20 mouse cellular contexts compared by ENCODE assay signal in the genomic region with DNA sequence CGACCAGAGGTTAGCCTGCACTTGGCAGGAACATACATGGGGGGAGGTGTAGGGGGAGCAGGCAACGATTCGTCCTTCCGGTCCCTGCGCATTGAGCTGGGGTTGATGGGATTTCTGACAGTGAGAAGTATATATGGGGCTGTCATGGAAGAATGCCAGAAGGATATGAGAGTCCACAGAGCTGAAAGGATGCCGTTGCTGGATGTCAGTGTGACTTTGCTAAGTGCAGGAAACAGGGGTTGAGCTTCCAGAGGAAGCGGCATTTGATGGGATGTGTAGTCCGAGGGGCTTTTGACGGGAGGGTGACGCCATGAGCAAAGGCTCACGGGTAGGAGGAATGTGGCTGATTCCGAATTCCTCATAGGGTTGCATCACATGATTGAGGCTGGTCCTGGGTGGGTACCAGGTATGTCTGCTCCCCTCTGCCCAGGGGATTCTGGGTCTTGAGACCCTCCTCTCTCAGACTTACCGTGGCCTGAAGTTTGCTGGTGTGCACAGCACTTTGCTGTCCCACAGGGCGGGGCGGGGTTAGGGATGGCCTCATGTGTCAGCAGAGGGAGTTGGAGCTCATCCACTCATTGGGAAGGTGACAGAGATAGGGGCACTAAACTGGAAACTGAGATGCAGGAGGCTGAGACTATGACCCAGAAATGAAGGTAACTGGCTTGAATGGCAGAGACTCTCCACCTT. TPM values are rescaled to one million over a fixed set of nuclear protein-coding genes. Genes with fewer than 3 reads are reported as not detected.
DNase-seq lines count a peak whose midpoint lies in the region; ATAC-seq and TF ChIP-seq lines count a peak whose summit lies in the region.
"Had no signal": no experiment of that assay in that cellular context is flagged by ENCODE, and none has a peak within 500 bp of the region (broad histone marks: within the 10 kb centered on the region; RNA-seq: fewer than 3 reads in every experiment).

No protein-coding gene starts in this region.

- no peak; the same call in 1 of the 2 replicates for ATAC-seq in heart, embryonic 14.5 days (ENCODE audit: insufficient number of reproducible peaks, insufficient read depth, low FRiP score, low read depth)
- peak; percentile 46; the same call in 1 of the 2 replicates for ATAC-seq in kidney, embryonic 16.5 days (ENCODE audit: low FRiP score, low TSS enrichment)
- ATAC-seq in lung, embryonic 15.5 days (ENCODE audit: borderline replicate concordance, extremely low read depth, low FRiP score, low TSS enrichment): peak; percentile 67; the same call in 1 of the 2 replicates
- ATAC-seq in stomach, postnatal 0 days (ENCODE audit: low FRiP score, low TSS enrichment): peak; percentile 42
- ATAC-seq: liver, embryonic 12.5 days had no signal

- no peak for TF ChIP-seq CTCF in stomach, postnatal 0 days (IDR thresholded peaks at IDR 0.05; ENCODE audit: low read depth)

- no peaks in the 10 kb centered on the region for H3K27me3 ChIP-seq in heart, embryonic 14.5 days (ENCODE audit: control insufficient read depth, insufficient read depth, low read length)
- no peaks in the 10 kb centered on the region for H3K27me3 ChIP-seq in kidney, embryonic 16.5 days (ENCODE audit: insufficient read depth, low read length)
- H3K27me3 ChIP-seq in lung, embryonic 15.5 days: no peaks in the 10 kb centered on the region
- H3K27me3 ChIP-seq in stomach, postnatal 0 days (ENCODE audit: control insufficient read depth, insufficient read depth, low read length): no peaks in the 10 kb centered on the region
- H3K27me3 ChIP-seq: forebrain, embryonic 12.5 days; liver, embryonic 12.5 days had no signal

- no peaks in the 10 kb centered on the region for H3K9me3 ChIP-seq in heart, embryonic 14.5 days (ENCODE audit: control insufficient read depth, low read length)
- 0 out of 2 replicates have a peak, but pooled peaks cover 2% of the 10 kb centered on the region for H3K9me3 ChIP-seq in kidney, embryonic 16.5 days (ENCODE audit: low read length)
- no peaks in the 10 kb centered on the region for H3K9me3 ChIP-seq in lung, embryonic 15.5 days
- H3K9me3 ChIP-seq in stomach, postnatal 0 days (ENCODE audit: control insufficient read depth, low read length): no peaks in the 10 kb centered on the region
- H3K9me3 ChIP-seq: forebrain, embryonic 12.5 days; hindbrain, embryonic 10.5 days; liver, embryonic 12.5 days; midbrain, embryonic 10.5 days had no signal

- no peak overlapping the region for H3K9ac ChIP-seq in heart, embryonic 14.5 days (ENCODE audit: low read length)
- H3K9ac ChIP-seq in kidney, embryonic 16.5 days (replicated peaks; ENCODE audit: low read length): no peak overlapping the region
- H3K9ac ChIP-seq in lung, embryonic 15.5 days: no peak overlapping the region
- no peak overlapping the region for H3K9ac ChIP-seq in stomach, postnatal 0 days (ENCODE audit: low read length)
- H3K9ac ChIP-seq: forebrain, embryonic 12.5 days; liver, embryonic 12.5 days had no signal

- TF ChIP-seq EP300 in stomach, postnatal 0 days (optimal IDR thresholded peaks at IDR 0.05): no peak

- H3K4me1 ChIP-seq in heart, embryonic 14.5 days (ENCODE audit: control insufficient read depth in 2 of 2, insufficient read depth in 2 of 2, low read length in 2 of 2): peaks cover 4 to 8% of the 10 kb centered on the region in 2 experiments; a peak in 2 of 4 replicates
- H3K4me1 ChIP-seq in kidney, embryonic 16.5 days (ENCODE audit: insufficient read depth, low read length): peaks cover 3% of the 10 kb centered on the region; the same call in 1 of the 2 replicates
- peaks cover 8% of the 10 kb centered on the region; the same call in 1 of the 2 replicates for H3K4me1 ChIP-seq in lung, embryonic 15.5 days
- H3K4me1 ChIP-seq in stomach, postnatal 0 days (replicated peaks; ENCODE audit: control insufficient read depth, insufficient read depth): no peaks in the 10 kb centered on the region
- H3K4me1 ChIP-seq: forebrain, embryonic 12.5 days; liver, embryonic 12.5 days had no signal

- 0 out of 4 replicates have a peak overlapping the region, but pooled peaks of 1 of the 2 experiments have one; percentile 24 for H3K27ac ChIP-seq in heart, embryonic 14.5 days (replicated peaks in 1 of 2; ENCODE audit: control insufficient read depth in 1 of 2, insufficient read depth in 1 of 2, low read depth in 2 of 2, low read length in 2 of 2)
- no peak overlapping the region for H3K27ac ChIP-seq in kidney, embryonic 16.5 days (ENCODE audit: low read length)
- peak overlapping the region; percentile 19; the same call in 1 of the 2 replicates for H3K27ac ChIP-seq in lung, embryonic 15.5 days
- H3K27ac ChIP-seq in stomach, postnatal 0 days (replicated peaks): no peak overlapping the region
- H3K27ac ChIP-seq: forebrain, embryonic 12.5 days; gastrocnemius, adult 2 months; hindbrain, embryonic 10.5 days; left cerebral cortex, adult 2 months; liver, embryonic 12.5 days; macrophage; midbrain, embryonic 10.5 days had no signal

- no peak for DNase-seq in heart, adult 18-20 months
- no peak for DNase-seq in kidney, adult 9 months
- DNase-seq in lung, postnatal 14 days: no peak
- no peak for DNase-seq in stomach, postnatal 0 days (ENCODE audit: low spot score)
- DNase-seq: adrenal gland, postnatal 25 days; B cell, adult 2 months; cerebellum, adult 18-20 months; gastrocnemius, adult 2 months; layer of hippocampus, adult 9-11 months; right cerebral cortex, postnatal 25 days had no signal

- H3K4me3 ChIP-seq in heart, embryonic 14.5 days (ENCODE audit: control insufficient read depth in 1 of 2, insufficient read depth in 1 of 2, low read depth in 1 of 2, low read length in 2 of 2): no peak overlapping the region
- no peak overlapping the region for H3K4me3 ChIP-seq in kidney, embryonic 16.5 days (ENCODE audit: low read length)
- H3K4me3 ChIP-seq in lung, embryonic 15.5 days: peak overlapping the region; percentile 12; the same call in 1 of the 2 replicates
- no peak overlapping the region for H3K4me3 ChIP-seq in stomach, postnatal 0 days (ENCODE audit: low read depth, low read length)
- H3K4me3 ChIP-seq: forebrain, embryonic 12.5 days; gastrocnemius, adult 2 months; hindbrain, embryonic 10.5 days; left cerebral cortex, adult 2 months; liver, embryonic 12.5 days; midbrain, embryonic 10.5 days had no signal

- peak overlapping the region; percentile 26 for H3K4me2 ChIP-seq in heart, embryonic 14.5 days (ENCODE audit: low read length)
- no peak overlapping the region for H3K4me2 ChIP-seq in kidney, embryonic 16.5 days (replicated peaks; ENCODE audit: low read depth, low read length)
- peak overlapping the region; percentile 40 for H3K4me2 ChIP-seq in lung, embryonic 15.5 days
- no peak overlapping the region for H3K4me2 ChIP-seq in stomach, postnatal 0 days (replicated peaks; ENCODE audit: low read depth)
- H3K4me2 ChIP-seq: forebrain, embryonic 12.5 days; liver, embryonic 12.5 days had no signal

- WGBS in heart, embryonic 14.5 days: 51% methylated on average over 15 of the region's 15 CpGs
- 57% methylated on average over 15 of the region's 15 CpGs for WGBS in kidney, embryonic 16.5 days
- WGBS in lung, embryonic 15.5 days: 37% methylated on average over 15 of the region's 15 CpGs
- 61% methylated on average over 15 of the region's 15 CpGs for WGBS in stomach, postnatal 0 days

- no peaks in the 10 kb centered on the region for H3K36me3 ChIP-seq in heart, embryonic 14.5 days (ENCODE audit: control insufficient read depth, insufficient read depth, low read length)
- H3K36me3 ChIP-seq in kidney, embryonic 16.5 days (ENCODE audit: insufficient read depth, low read length): no peaks in the 10 kb centered on the region
- no peaks in the 10 kb centered on the region for H3K36me3 ChIP-seq in lung, embryonic 15.5 days
- no peaks in the 10 kb centered on the region for H3K36me3 ChIP-seq in stomach, postnatal 0 days (ENCODE audit: control insufficient read depth, insufficient read depth, low read length)
- H3K36me3 ChIP-seq: forebrain, embryonic 12.5 days; hindbrain, embryonic 10.5 days; liver, embryonic 12.5 days; midbrain, embryonic 10.5 days had no signal

RNA-seq across cellular contexts. Expression of a gene that starts 21.9 kb away (rescaled TPM):
- not detected in 2 replicates for polyA plus RNA-seq in heart, embryonic 14.5 days (2014; fragmentation: Nextera tagmentation; extraction: Ambion mirVana)
- under 1 TPM; 0.13 to 0.15 TPM for total RNA-seq in heart, adult 18-20 months (2021)
- polyA plus RNA-seq in kidney, embryonic 16.5 days (2015; fragmentation: Nextera tagmentation; extraction: Ambion mirVana): 0.06 and 0.11 TPM in 2 replicates
- 0.29 and 0.41 TPM in 2 replicates for polyA plus RNA-seq in lung, embryonic 15.5 days (2015; fragmentation: Nextera tagmentation; extraction: Ambion mirVana)
- 0.61 and 0.69 TPM in 2 replicates for polyA plus RNA-seq in stomach, postnatal 0 days (2015; fragmentation: Nextera tagmentation; extraction: Ambion mirVana)
- total RNA-seq: adrenal gland, postnatal 25 days; neutrophil, adult 5-6 weeks had no signal
- polyA plus RNA-seq: liver, embryonic 12.5 days; macrophage had no signal

Comparison
In these comparisons a context has a peak if more than half of its experiments do, and no peak if none do; other contexts are left out.
1. H3K4me2 ChIP-seq: peak in heart, embryonic 14.5 days (single experiment) and lung, embryonic 15.5 days (single experiment); none in kidney, embryonic 16.5 days (single experiment) and stomach, postnatal 0 days (single experiment).